Comparison of ENCODE assay signal across 9 mouse cellular contexts in the genomic region with DNA sequence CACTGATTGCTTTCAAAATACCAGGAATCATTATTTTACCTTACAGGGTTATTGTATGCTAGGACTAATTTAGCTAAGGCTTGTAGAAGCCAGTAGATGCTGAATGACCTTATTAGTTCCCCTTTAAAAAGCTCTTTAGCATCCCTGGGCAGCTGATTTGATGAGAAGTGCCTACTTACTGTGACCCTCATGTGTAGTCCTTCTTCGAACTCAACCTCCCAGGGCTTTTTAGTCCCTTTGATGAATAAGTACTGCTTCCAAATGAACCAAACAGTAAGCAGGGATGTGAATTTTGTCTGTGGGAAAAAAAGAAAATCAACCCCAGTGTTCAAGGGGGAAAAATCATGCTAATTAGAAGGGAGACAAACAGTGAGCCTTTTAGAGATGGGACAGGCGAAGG. TPM values are rescaled to one million over a fixed set of nuclear protein-coding genes. Genes with fewer than 3 reads are reported as not detected.
DNase-seq lines count a peak whose midpoint lies in the region; ATAC-seq and TF ChIP-seq lines count a peak whose summit lies in the region.
"Had no signal": no experiment of that assay in that cellular context is flagged by ENCODE, and none has a peak within 500 bp of the region (broad histone marks: within the 10 kb centered on the region; RNA-seq: fewer than 3 reads in every experiment).

No protein-coding gene starts in this region.

- H3K4me1 ChIP-seq in kidney, embryonic 15.5 days, result peaks cover 18% of the 10 kb centered on the region
- H3K4me1 ChIP-seq in embryonic facial prominence, embryonic 14.5 days (ENCODE audit: control insufficient read depth, insufficient read depth, low read length), result peaks cover 32% of the 10 kb centered on the region
- H3K4me1 ChIP-seq in hindbrain, postnatal 0 days (ENCODE audit: insufficient read depth, low read length), result peaks cover 8% of the 10 kb centered on the region; the same call in 1 of the 2 replicates
- peaks cover 7% of the 10 kb centered on the region for H3K4me1 ChIP-seq in midbrain, embryonic 16.5 days (ENCODE audit: control insufficient read depth, insufficient read depth, low read length)

- ATAC-seq in kidney, embryonic 15.5 days (replicated peaks; ENCODE audit: low FRiP score), result no peak
- no peak for ATAC-seq in embryonic facial prominence, embryonic 14.5 days (ENCODE audit: low read depth)
- no peak for ATAC-seq in hindbrain, postnatal 0 days
- peak; percentile 22; the same call in 1 of the 2 replicates for ATAC-seq in midbrain, embryonic 16.5 days

- H3K36me3 ChIP-seq in kidney, embryonic 15.5 days, result no peaks in the 10 kb centered on the region
- H3K36me3 ChIP-seq in embryonic facial prominence, embryonic 14.5 days (ENCODE audit: control insufficient read depth, insufficient read depth, low read length), result no peaks in the 10 kb centered on the region
- H3K36me3 ChIP-seq in hindbrain, postnatal 0 days (ENCODE audit: insufficient read depth, low read length), result no peaks in the 10 kb centered on the region
- H3K36me3 ChIP-seq in midbrain, embryonic 16.5 days (ENCODE audit: control insufficient read depth, insufficient read depth, low read length), result no peaks in the 10 kb centered on the region

- WGBS in kidney, embryonic 15.5 days, result 65% methylated on average over 2 of the region's 2 CpGs
- WGBS in embryonic facial prominence, embryonic 14.5 days, result 73% methylated on average over 2 of the region's 2 CpGs
- WGBS in hindbrain, postnatal 0 days, result 62% methylated on average over 2 of the region's 2 CpGs
- WGBS in midbrain, embryonic 16.5 days, result 48% methylated on average over 2 of the region's 2 CpGs

- no peaks in the 10 kb centered on the region for H3K9me3 ChIP-seq in kidney, embryonic 15.5 days (replicated peaks)
- 0 out of 2 replicates have a peak, but pooled peaks cover 3% of the 10 kb centered on the region for H3K9me3 ChIP-seq in embryonic facial prominence, embryonic 14.5 days (ENCODE audit: control insufficient read depth, low read length)
- H3K9me3 ChIP-seq in hindbrain, postnatal 0 days (ENCODE audit: low read length), result no peaks in the 10 kb centered on the region
- no peaks in the 10 kb centered on the region for H3K9me3 ChIP-seq in midbrain, embryonic 16.5 days (replicated peaks; ENCODE audit: control insufficient read depth, low read length, poor library complexity, severe bottlenecking)

- H3K27me3 ChIP-seq in kidney, embryonic 15.5 days, result no peaks in the 10 kb centered on the region
- H3K27me3 ChIP-seq in embryonic facial prominence, embryonic 14.5 days (replicated peaks; ENCODE audit: control insufficient read depth, insufficient read depth, low read length), result no peaks in the 10 kb centered on the region; the same call in 1 of the 2 replicates
- no peaks in the 10 kb centered on the region for H3K27me3 ChIP-seq in hindbrain, postnatal 0 days (ENCODE audit: insufficient read depth, low read length)
- H3K27me3 ChIP-seq in midbrain, embryonic 16.5 days (ENCODE audit: control insufficient read depth, insufficient read depth, low read depth, low read length), result no peaks in the 10 kb centered on the region

- no peak overlapping the region for H3K9ac ChIP-seq in kidney, embryonic 15.5 days
- peak overlapping the region; percentile 32; the same call in 1 of the 2 replicates for H3K9ac ChIP-seq in embryonic facial prominence, embryonic 14.5 days (ENCODE audit: low read depth, low read length)
- no peak overlapping the region; the same call in 1 of the 2 replicates for H3K9ac ChIP-seq in hindbrain, postnatal 0 days (replicated peaks; ENCODE audit: low read length)
- H3K9ac ChIP-seq in midbrain, embryonic 16.5 days (ENCODE audit: low read depth, low read length), result peak overlapping the region; percentile 21; the same call in 1 of the 2 replicates
- H3K9ac ChIP-seq: liver, embryonic 14.5 days had no signal

- TF ChIP-seq CTCF in hindbrain, postnatal 0 days (IDR thresholded peaks at IDR 0.05; ENCODE audit: low read depth), result no peak

- H3K4me2 ChIP-seq in kidney, embryonic 15.5 days, result peak overlapping the region; percentile 67
- H3K4me2 ChIP-seq in embryonic facial prominence, embryonic 14.5 days (ENCODE audit: low read depth, low read length), result peak overlapping the region; percentile 49
- H3K4me2 ChIP-seq in hindbrain, postnatal 0 days (ENCODE audit: low read depth, low read length), result peak overlapping the region; percentile 50
- H3K4me2 ChIP-seq in midbrain, embryonic 16.5 days (ENCODE audit: low read length), result peak overlapping the region; percentile 66

- H3K27ac ChIP-seq in kidney, embryonic 15.5 days, result peak overlapping the region; percentile 0; the same call in 1 of the 2 replicates
- peak overlapping the region; percentile 53 for H3K27ac ChIP-seq in embryonic facial prominence, embryonic 14.5 days (replicated peaks; ENCODE audit: low read depth, low read length)
- H3K27ac ChIP-seq in hindbrain, postnatal 0 days, result peak overlapping the region; percentile 6; the same call in 1 of the 2 replicates
- peak overlapping the region; percentile 53; the same call in 1 of the 2 replicates for H3K27ac ChIP-seq in midbrain, embryonic 16.5 days (ENCODE audit: low read length)
- H3K27ac ChIP-seq: liver, embryonic 14.5 days had no signal

- no peak for DNase-seq in kidney, adult 18-20 months
- DNase-seq in embryonic facial prominence, embryonic 14.5 days (ENCODE audit: low spot score), result no peak
- DNase-seq in hindbrain, postnatal 0 days (ENCODE audit: low spot score), result peak; percentile 4
- DNase-seq in embryo, embryonic 10.5 days (ENCODE audit: low spot score), result no peak
- no peak for DNase-seq in cerebellum, postnatal 4 days (ENCODE audit: low spot score in 2 of 2)
- DNase-seq in right cerebral cortex, adult 2 months (ENCODE audit: low spot score in 2 of 2), result no peak

- H3K4me3 ChIP-seq in kidney, embryonic 15.5 days (replicated peaks), result peak overlapping the region; percentile 35
- H3K4me3 ChIP-seq in embryonic facial prominence, embryonic 14.5 days (ENCODE audit: low read depth, low read length), result no peak overlapping the region
- 0 out of 2 replicates have a peak overlapping the region, but pooled peaks have one; percentile 26 for H3K4me3 ChIP-seq in hindbrain, postnatal 0 days (ENCODE audit: low read length)
- H3K4me3 ChIP-seq in midbrain, embryonic 16.5 days (ENCODE audit: low read depth, low read length), result no peak overlapping the region; the same call in 1 of the 2 replicates

RNA-seq across cellular contexts. Expression of a gene that starts 58.8 kb away (rescaled TPM):
- 26.0 and 29.5 TPM in 2 replicates for polyA plus RNA-seq in kidney, embryonic 15.5 days (2015; fragmentation: Nextera tagmentation; extraction: Ambion mirVana)
- 33.2 and 33.9 TPM in 2 replicates for polyA plus RNA-seq in embryonic facial prominence, embryonic 14.5 days (2014; fragmentation: Nextera tagmentation; extraction: Ambion mirVana)
- total RNA-seq in hindbrain, postnatal 0 days (2014; rRNA removed), result 21.6 and 23.7 TPM in 2 replicates
- 21.6 and 22.0 TPM in 2 replicates for polyA plus RNA-seq in hindbrain, postnatal 0 days (2015; fragmentation: Nextera tagmentation; extraction: Ambion mirVana)
- polyA plus RNA-seq in midbrain, embryonic 16.5 days (2015; fragmentation: Nextera tagmentation; extraction: Ambion mirVana), result 24.3 and 25.5 TPM in 2 replicates

Comparison
In these comparisons a context has a peak if more than half of its experiments do, and no peak if none do; other contexts are left out.
1. H3K27ac ChIP-seq: peak in every context shown above with its lines; median percentile 53 in embryonic facial prominence, embryonic 14.5 days; 53 in midbrain, embryonic 16.5 days; 6 in hindbrain, postnatal 0 days; 0 in kidney, embryonic 15.5 days.
2. H3K4me3 ChIP-seq: peak in kidney, embryonic 15.5 days (single experiment) and hindbrain, postnatal 0 days (single experiment); none in embryonic facial prominence, embryonic 14.5 days (single experiment) and midbrain, embryonic 16.5 days (single experiment).
3. H3K9ac ChIP-seq: peak in embryonic facial prominence, embryonic 14.5 days (single experiment) and midbrain, embryonic 16.5 days (single experiment); none in kidney, embryonic 15.5 days (single experiment) and hindbrain, postnatal 0 days (single experiment).
4. Peak in every context shown above with its lines, with median percentiles within 50 percentile points of each other: H3K4me2 ChIP-seq.